Mouse (Mus musculus): ENCODE measurements at regions not wholly inside any gene's neighbourhood (a gene's known extent, or its start where the extent isn't known, plus 50 kb on each side); places are given as distances from the start of the nearest gene placed in this dataset.

- DNase-seq (ENCODE audit: low read depth, low spot score): no peak
Measured at GRCm38 (mm10) chr12:107720941-107721340, 232.5 kb downstream of the 3110018I06Rik start.

DNA sequence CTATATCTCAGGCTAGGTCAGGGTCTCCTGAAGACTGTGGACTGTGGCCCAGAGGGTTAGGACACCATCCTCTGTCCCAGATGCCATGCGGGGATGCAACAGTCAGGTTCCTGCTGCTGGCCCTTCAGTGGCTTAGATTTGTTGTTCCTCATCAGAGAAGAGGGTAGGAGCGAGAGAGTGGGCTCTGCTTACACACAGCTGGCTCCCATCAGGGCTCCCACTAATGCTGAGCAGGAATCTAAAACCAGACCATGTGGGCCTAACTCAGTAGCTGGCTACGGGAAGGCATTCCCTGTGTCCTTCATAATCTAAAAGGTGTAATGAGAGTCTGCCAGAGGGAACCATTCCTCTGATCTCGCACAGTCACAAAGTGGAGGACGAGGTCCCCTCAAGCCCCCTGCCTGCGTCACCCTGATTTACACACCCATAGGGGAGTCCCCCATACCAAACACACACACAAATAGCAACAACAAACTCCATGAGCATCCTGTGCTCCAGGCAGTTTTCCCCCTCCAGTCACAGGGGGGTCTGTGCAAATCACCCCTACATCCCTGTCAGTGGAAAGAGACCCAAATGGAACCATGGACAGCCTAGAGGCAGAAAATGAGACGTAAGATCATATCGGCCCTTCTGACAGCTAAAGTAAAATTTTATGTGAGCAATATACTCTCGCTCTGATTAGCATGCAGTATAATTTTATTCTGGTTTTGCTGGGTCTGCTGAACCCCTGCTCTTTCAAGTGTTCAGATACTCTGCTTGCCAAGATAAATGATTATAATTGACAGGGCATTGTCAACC lies 234.8 kb downstream of the 3110018I06Rik start:
- no peak for DNase-seq (ENCODE audit: low read depth, low spot score)

DNA sequence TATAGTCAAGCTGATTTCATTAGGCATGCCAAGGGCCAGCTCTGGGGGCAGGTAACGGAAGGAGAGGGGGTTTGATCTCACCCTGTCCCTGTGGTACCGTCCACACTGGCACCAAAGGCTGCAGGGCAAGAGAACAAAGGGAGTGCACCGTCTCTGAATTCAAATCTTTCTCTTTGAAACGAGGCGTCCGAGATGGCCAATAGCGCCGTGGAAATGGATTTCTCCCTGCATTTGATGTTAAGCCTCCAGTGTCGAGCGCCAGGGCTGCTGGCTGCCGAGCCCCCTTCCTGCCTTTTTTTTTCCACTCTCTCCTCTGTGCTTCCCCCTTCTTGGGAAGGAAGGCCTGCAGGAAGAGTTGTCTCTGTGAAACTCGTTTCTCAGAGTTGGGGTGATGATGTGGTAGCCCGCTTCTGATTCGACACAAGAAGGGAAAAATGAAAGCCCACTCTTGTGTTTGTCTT lies 235.5 kb downstream of the 3110018I06Rik start:
- DNase-seq (ENCODE audit: low read depth, low spot score): no peak

DNA sequence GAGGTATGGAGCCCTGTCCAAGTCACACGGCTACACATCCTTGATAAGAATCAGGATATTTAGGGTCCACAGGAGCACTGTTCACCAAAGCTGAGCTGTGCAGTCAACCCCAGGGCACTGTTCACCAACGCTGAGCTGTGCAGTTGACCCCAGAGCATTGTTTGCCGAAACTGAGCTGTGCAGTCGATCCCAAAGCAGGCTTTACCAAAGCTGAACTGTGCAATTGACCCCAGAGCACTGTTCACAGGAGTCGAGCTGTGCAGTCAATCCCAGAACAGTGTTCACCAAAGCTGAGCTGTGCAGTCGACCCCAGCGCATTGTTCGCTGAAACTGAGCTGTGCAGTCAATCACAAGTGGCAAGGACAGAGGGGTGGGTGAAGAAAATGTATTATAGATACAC lies 236.0 kb downstream of the 3110018I06Rik start:
- no peak for DNase-seq (ENCODE audit: low read depth, low spot score)

DNA sequence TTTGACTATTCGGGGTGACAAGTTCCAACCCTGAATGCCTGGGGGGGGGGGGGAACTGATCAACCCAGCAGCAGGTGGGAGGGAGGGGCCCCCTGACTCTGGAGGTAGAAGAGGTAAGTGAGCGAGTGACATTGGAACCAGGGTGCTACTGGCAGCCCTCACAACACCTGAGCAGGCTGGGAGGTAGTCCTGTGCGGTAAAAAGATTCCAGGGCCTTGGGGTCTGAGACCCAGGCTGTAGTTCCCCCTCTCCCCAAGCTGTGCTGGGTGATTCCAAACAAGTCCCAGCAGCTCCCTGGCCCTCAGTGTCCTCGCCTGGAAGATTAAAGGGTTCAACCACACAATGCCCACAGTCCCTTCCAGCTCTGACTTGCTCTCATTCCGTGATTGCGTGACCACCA lies 240.4 kb downstream of the 3110018I06Rik start:
- no peak for DNase-seq (ENCODE audit: low read depth, low spot score)

DNA sequence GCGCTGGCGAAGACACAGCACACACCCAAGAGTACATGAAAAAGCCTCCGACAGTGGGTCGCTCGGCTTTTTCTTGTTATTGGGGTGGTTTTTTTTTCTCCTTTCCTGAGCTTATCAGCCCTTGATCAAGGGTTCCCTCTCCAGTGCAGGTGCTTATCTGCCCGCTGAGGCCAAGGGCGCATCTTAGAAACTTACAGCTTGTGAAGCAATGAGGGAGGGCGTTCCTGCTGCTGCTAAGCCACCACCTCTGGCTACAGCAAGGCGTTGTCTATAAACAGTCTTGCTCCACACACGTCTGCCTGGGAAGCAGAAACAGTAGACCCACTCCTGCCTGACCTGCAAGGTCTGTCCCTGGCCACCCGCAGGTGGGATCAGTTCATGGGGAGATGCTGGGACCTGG lies 240.9 kb downstream of the 3110018I06Rik start:
- DNase-seq (ENCODE audit: low read depth, low spot score): no peak

- no peak for DNase-seq (ENCODE audit: low read depth, low spot score)
Measured at GRCm38 (mm10) chr12:107730940-107731339, 242.5 kb downstream of the 3110018I06Rik start.

GRCm38 (mm10) chr12:107734536-107734935 lies 246.1 kb downstream of the 3110018I06Rik start:
- DNase-seq (ENCODE audit: low read depth, low spot score): no peak

- DNase-seq (ENCODE audit: low read depth, low spot score): no peak
Measured at GRCm38 (mm10) chr12:107742641-107743040, 254.2 kb downstream of the 3110018I06Rik start.

DNA sequence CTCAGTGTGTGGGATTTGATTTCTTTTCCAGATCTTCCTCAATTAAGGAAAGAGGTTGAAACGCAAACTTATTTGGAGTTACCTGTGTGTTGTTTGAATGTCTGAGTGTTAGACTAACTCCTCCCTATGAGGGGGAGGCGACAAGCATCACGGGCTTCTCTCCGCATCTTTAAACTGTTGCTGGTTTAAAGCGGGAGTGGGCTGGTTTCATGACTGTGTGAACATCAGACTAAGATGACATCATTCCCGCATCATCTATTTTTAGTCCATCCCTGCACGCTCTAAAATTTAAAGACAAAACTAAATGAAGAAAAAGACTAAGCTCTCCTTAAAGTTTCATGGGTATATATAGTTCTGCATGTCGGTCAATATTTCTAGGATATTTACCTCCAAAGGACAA lies 256.4 kb downstream of the 3110018I06Rik start:
- no peak for DNase-seq (ENCODE audit: low read depth, low spot score)

DNA sequence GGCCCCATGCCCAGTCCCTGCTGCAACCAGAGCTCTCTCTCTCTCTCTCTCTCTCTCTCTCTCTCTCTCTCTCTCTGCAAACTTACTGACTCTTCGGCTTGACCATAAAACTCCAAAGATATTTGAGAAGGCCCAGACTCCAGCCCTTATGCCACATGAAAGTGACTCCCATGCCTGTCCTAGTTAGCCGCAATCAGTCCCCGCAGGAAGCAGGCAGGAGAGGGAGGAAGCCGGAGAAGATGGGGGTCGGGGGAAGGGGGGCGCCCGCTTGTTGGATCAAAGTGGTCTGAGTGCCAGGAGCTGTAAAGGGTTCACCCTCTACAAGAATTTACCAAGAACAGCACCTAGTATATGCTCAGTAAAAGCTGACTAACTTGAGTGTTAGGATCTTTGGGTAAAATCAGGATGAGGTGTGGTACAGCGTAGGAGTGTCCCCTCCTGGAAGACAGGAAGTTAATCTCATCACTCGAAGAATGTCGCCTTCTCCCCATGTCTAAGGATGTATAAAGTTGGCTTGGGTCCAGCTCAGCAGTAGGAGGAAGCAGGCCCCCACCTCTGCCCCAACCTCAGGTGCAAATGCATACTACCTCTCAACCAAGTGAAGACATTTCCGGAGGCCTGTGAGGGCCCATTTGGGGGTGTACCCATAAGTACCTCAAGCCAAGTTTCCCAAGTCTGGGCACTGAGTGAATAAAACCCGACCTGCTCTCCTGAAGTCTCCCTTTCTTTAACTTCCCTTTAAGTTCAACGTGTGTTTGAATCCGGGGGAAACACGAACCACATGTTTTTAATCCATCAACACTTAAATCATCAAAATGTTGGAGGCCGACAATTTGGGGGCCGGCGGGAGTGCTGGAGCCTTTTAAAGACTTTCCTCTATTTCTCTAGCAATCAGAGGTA lies 254.7 kb downstream of the Bcl11b start:
- DNase-seq (ENCODE audit: low read depth, low spot score): no peak

- DNase-seq (ENCODE audit: low read depth, low spot score): no peak
Measured at GRCm38 (mm10) chr12:107749381-107750085, 253.9 kb downstream of the Bcl11b start.

GRCm38 (mm10) chr12:107750285-107750927 lies 253.0 kb downstream of the Bcl11b start:
- DNase-seq (ENCODE audit: low read depth, low spot score): no peak

DNA sequence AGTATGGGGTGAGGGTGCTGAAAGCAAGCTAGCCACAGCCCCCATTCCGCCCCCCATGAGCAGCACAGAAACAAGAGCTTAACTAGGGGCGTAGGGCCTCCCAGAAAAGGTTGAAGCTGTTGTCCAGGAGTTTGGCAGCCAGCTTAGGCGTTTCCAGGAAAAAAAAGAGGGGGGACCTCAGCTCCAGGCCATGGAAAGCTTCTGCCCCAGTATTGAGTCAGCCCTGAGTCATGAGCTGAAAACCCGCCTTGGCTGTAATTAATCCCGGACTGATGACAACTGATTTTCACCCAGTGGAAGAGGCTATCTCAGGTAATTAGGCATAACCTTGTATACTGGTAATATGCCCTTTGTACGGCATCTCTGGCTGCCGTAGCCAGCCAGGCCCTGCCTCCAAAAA lies 251.3 kb downstream of the Bcl11b start:
- peak; percentile 89 for DNase-seq (ENCODE audit: low read depth, low spot score)

- peak; percentile 94 for DNase-seq (ENCODE audit: low read depth, low spot score)
Measured at GRCm38 (mm10) chr12:107752587-107752986, 250.8 kb downstream of the Bcl11b start.

DNA sequence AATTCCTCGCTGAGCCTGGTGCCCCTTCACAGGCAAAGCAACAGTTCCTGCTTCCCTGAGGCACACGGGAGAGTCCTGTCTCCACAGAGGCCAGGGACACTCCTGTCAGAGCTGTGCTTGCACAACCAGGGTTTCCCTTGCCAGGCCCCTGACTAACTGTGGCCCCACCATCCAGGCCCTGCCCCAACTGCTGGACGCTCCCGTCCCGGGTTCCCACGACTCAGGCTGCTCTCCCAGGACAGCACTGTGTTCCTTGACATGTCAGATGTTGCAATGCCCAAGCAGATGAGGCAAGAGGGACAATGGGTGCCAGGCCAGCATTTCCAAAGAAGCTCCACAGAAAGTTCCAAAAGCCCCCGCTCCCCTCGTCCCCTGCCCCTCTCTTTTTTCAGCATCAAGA lies 250.4 kb downstream of the Bcl11b start:
- peak; percentile 76 for DNase-seq (ENCODE audit: low read depth, low spot score)

DNA sequence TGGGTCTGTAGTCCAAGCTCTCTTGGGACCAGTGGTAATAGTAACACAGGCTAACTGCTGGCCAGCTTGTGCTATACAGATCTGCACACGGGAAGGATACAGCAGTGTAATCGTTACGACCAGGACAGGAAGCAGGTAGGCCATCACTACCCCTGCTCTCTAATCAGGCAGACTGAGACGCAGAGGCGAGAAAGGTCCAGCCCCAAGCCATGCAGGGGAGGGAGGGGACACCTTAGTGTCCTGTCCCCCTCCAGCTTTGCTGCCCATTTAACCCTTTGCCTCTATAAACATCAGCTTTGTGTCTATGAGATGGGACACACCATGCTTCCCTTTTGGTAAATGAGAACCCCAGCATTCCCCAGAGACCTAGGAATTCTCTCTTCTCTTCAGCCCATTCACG lies 249.9 kb downstream of the Bcl11b start:
- DNase-seq (ENCODE audit: low read depth, low spot score): peak; percentile 74

- DNase-seq (ENCODE audit: low read depth, low spot score): no peak
Measured at GRCm38 (mm10) chr12:107754885-107755284, 248.5 kb downstream of the Bcl11b start.

GRCm38 (mm10) chr12:107755820-107756517 lies 247.4 kb downstream of the Bcl11b start:
- DNase-seq (ENCODE audit: low read depth, low spot score): peak; percentile 66

GRCm38 (mm10) chr12:107757184-107757583 lies 246.2 kb downstream of the Bcl11b start:
- DNase-seq (ENCODE audit: low read depth, low spot score): no peak

All from 3T3-L1 (cell line).